Mouse (Mus musculus) neural tube, embryonic 14.5 days (tissue): ENCODE results near the gene Vmn2r19. TPM values are rescaled to one million over a fixed set of nuclear protein-coding genes. Genes with fewer than 3 reads are reported as not detected.

Experiments
- ATAC-seq: fragments of 200-750 bp; cut with Nextera tagmentation; 2 replicates; pipeline ENCODE4 v1.8.0; 2017; ENCODE audit warnings: low read depth, mild to moderate bottlenecking, moderate TSS enrichment, moderate library complexity
- H3K27ac ChIP-seq: fragments of 300-500 bp; sonication (generic); 2 replicates; pipeline ENCODE4 v1.5.1; 2014; ENCODE audit warnings: low read depth, mild to moderate bottlenecking, control low read depth, low read length, moderate library complexity, mixed read lengths
- H3K27me3 ChIP-seq: fragments of 300-500 bp; sonication (generic); 2 replicates; pipeline ENCODE4 v1.6.1; 2014; ENCODE audit warnings: low read length; ENCODE audit not compliant: control insufficient read depth, insufficient read depth
- H3K36me3 ChIP-seq: fragments of 300-500 bp; sonication (generic); 2 replicates; pipeline ENCODE4 v1.6.1; 2014; ENCODE audit warnings: low read length, mixed read lengths; ENCODE audit not compliant: control insufficient read depth, insufficient read depth
- H3K4me1 ChIP-seq: fragments of 300-500 bp; sonication (generic); 2 replicates; pipeline ENCODE4 v1.6.1; 2014; ENCODE audit warnings: low read length; ENCODE audit not compliant: control insufficient read depth, insufficient read depth
- H3K4me2 ChIP-seq: fragments of 300-500 bp; sonication (generic); 2 replicates; pipeline ENCODE4 v1.6.1; 2014; ENCODE audit warnings: mild to moderate bottlenecking, low read depth, low read length, control low read depth
- H3K4me3 ChIP-seq: fragments of 300-500 bp; sonication (generic); 2 replicates; pipeline ENCODE4 v1.5.1; 2014; ENCODE audit warnings: low read depth, low read length, control low read depth, mixed read lengths
- H3K9ac ChIP-seq: fragments of 300-500 bp; sonication (generic); replicated peaks from 2 replicates; pipeline ENCODE4 v1.6.1; 2014; ENCODE audit warnings: low read depth, mild to moderate bottlenecking, control low read depth, low read length, mixed read lengths
- H3K9me3 ChIP-seq: fragments of 300-500 bp; sonication (generic); 2 replicates; pipeline ENCODE4 v1.6.1; 2016; ENCODE audit warnings: low read length; ENCODE audit not compliant: control insufficient read depth
- WGBS: fragments of 180-500 bp; shearing (Covaris S2); extraction: QIAGEN DNeasy Blood & Tissue Kit; methylation state at CpG from one replicate; pipeline ENCODE4 v1.1.7; 2014; 5-methylcytosine and 5-hydroxymethylcytosine counted together
- polyA plus RNA-seq: library from polyadenylated mRNA; unstranded; fragments of >200 nt; fragmentation: Nextera tagmentation; extraction: Ambion mirVana; gene quantifications from 2 replicates; pipeline ENCODE4 v1.2.1, GENCODE M21; 2014

Vmn2r19 gene
- not detected in 2 replicates for polyA plus RNA-seq

GRCm38 (mm10) chr6:123308033-123308432 is at the start of gene Vmn2r19:
Vmn2r19 (plus strand) TSS chr6:123308333.
- Histone ChIP-seq H3K4me3 (no peak within 1 kb of the TSS), H3K9me3 (no peaks in the 10 kb centered on the region), H3K36me3 (no peaks in the 10 kb centered on the region), H3K4me1 (no peaks in the 10 kb centered on the region), H3K27me3 (no peaks in the 10 kb centered on the region), H3K9ac (no peak within 1 kb of the TSS), H3K27ac (no peak within 1 kb of the TSS), H3K4me2 (no peak within 1 kb of the TSS)
- ATAC-seq = no peak
- 97% methylated on average over 2 of the region's 2 CpGs for WGBS

- H3K9ac ChIP-seq = no peak overlapping the region
- 75% methylated on average over 3 of the region's 3 CpGs for whole genome bisulfite sequencing
- no peaks in the 10 kb centered on the region for H3K27me3 ChIP-seq
- H3K4me1 ChIP-seq = no peaks in the 10 kb centered on the region
- H3K27ac ChIP-seq = no peak overlapping the region
- no peak for ATAC-seq
- H3K4me3 ChIP-seq = no peak overlapping the region
- H3K9me3 ChIP-seq = no peaks in the 10 kb centered on the region
- no peak overlapping the region for H3K4me2 ChIP-seq
- H3K36me3 ChIP-seq = no peaks in the 10 kb centered on the region
These were observed 49.2 kb upstream of the Vmn2r19 start for GRCm38 (mm10) chr6:123258946-123259345.

- Histone ChIP-seq H3K27me3 (no peaks in the 10 kb centered on the region), H3K27ac (no peak overlapping the region), H3K4me2 (no peak overlapping the region), H3K9me3 (no peaks in the 10 kb centered on the region), H3K4me1 (no peaks in the 10 kb centered on the region), H3K36me3 (no peaks in the 10 kb centered on the region), H3K9ac (no peak overlapping the region), H3K4me3 (no peak overlapping the region)
- 88% methylated on average over 4 of the region's 4 CpGs for WGBS
- no peak for ATAC-seq
These were observed 48.1 kb upstream of the Vmn2r19 start for GRCm38 (mm10) chr6:123259889-123260603.

- no peak overlapping the region for H3K4me2 ChIP-seq
- no peak for ATAC-seq
- no peaks in the 10 kb centered on the region for H3K9me3 ChIP-seq
- 83% methylated on average over 1 of the region's 1 CpGs for WGBS
- H3K36me3 ChIP-seq = no peaks in the 10 kb centered on the region
- no peak overlapping the region for H3K9ac ChIP-seq
- H3K27ac ChIP-seq = no peak overlapping the region
- no peaks in the 10 kb centered on the region for H3K4me1 ChIP-seq
- no peaks in the 10 kb centered on the region for H3K27me3 ChIP-seq
- no peak overlapping the region for H3K4me3 ChIP-seq
These were observed 47.3 kb upstream of the Vmn2r19 start for GRCm38 (mm10) chr6:123260868-123261267.

- 78% methylated on average over 4 of the region's 4 CpGs for WGBS
- no peak within 1 kb of the TSS for H3K4me3 ChIP-seq
- H3K4me2 ChIP-seq = no peak within 1 kb of the TSS
- no peak within 1 kb of the TSS for H3K27ac ChIP-seq
- H3K36me3 ChIP-seq = no peaks in the 10 kb centered on the region
- no peaks in the 10 kb centered on the region for H3K4me1 ChIP-seq
- H3K9ac ChIP-seq = no peak within 1 kb of the TSS
- ATAC-seq = no peak
- H3K27me3 ChIP-seq = no peaks in the 10 kb centered on the region
- H3K9me3 ChIP-seq = no peaks in the 10 kb centered on the region
These were observed 46.5 kb upstream of the Vmn2r19 start, which contains the start of gene Clec4d for GRCm38 (mm10) chr6:123261555-123262161. Clec4d (plus strand) TSS chr6:123262111.

- whole genome bisulfite sequencing = 96% methylated on average over 3 of the region's 3 CpGs
- no peak for ATAC-seq
These were observed 43.9 kb upstream of the Vmn2r19 start for GRCm38 (mm10) chr6:123264194-123264593.

GRCm38 (mm10) chr6:123265809-123266208 is 42.3 kb upstream of the Vmn2r19 start:
- H3K36me3 ChIP-seq = no peaks in the 10 kb centered on the region
- no peaks in the 10 kb centered on the region for H3K4me1 ChIP-seq
- ATAC-seq = no peak
- H3K9me3 ChIP-seq = no peaks in the 10 kb centered on the region
- no peak overlapping the region for H3K9ac ChIP-seq
- WGBS = 92% methylated on average over 4 of the region's 4 CpGs
- H3K27ac ChIP-seq = no peak overlapping the region
- H3K27me3 ChIP-seq = no peaks in the 10 kb centered on the region
- no peak overlapping the region for H3K4me2 ChIP-seq
- H3K4me3 ChIP-seq = no peak overlapping the region

More at GRCm38 (mm10) chr6:123264194-123264593, 43.9 kb upstream of the Vmn2r19 start:
- H3K36me3 ChIP-seq = no peaks in the 10 kb centered on the region
- H3K27ac ChIP-seq = no peak overlapping the region
- no peaks in the 10 kb centered on the region for H3K27me3 ChIP-seq
- H3K4me3 ChIP-seq = no peak overlapping the region
- no peaks in the 10 kb centered on the region for H3K9me3 ChIP-seq
- no peak overlapping the region for H3K4me2 ChIP-seq
- H3K9ac ChIP-seq = no peak overlapping the region
- no peaks in the 10 kb centered on the region for H3K4me1 ChIP-seq

GRCm38 (mm10) chr6:123266945-123267344 is 41.2 kb upstream of the Vmn2r19 start:
- ATAC-seq = no peak
- Histone ChIP-seq H3K27me3 (no peaks in the 10 kb centered on the region), H3K4me2 (no peak overlapping the region), H3K4me3 (no peak overlapping the region), H3K36me3 (no peaks in the 10 kb centered on the region), H3K9me3 (no peaks in the 10 kb centered on the region), H3K4me1 (no peaks in the 10 kb centered on the region), H3K9ac (no peak overlapping the region), H3K27ac (no peak overlapping the region)
- WGBS = 93% methylated on average over 5 of the region's 5 CpGs

GRCm38 (mm10) chr6:123279443-123279842 is 28.7 kb upstream of the Vmn2r19 start:
- H3K4me1 ChIP-seq = no peaks in the 10 kb centered on the region
- no peaks in the 10 kb centered on the region for H3K9me3 ChIP-seq
- 92% methylated on average over 2 of the region's 2 CpGs for WGBS
- H3K27ac ChIP-seq = no peak overlapping the region
- H3K4me3 ChIP-seq = no peak overlapping the region
- no peak for ATAC-seq
- H3K27me3 ChIP-seq = no peaks in the 10 kb centered on the region
- no peak overlapping the region for H3K4me2 ChIP-seq
- no peak overlapping the region for H3K9ac ChIP-seq
- no peaks in the 10 kb centered on the region for H3K36me3 ChIP-seq
